Mouse (Mus musculus) heart, postnatal 0 days (tissue): ENCODE measurements around the gene Parp16. TPM values are rescaled to one million over a fixed set of nuclear protein-coding genes. Genes with fewer than 3 reads are reported as not detected.

Experiments
- ATAC-seq: fragments of 200-750 bp; cut with Nextera tagmentation; 2 replicates; pipeline ENCODE4 v1.8.0; 2017; ENCODE audit warnings: low read depth, moderate number of reproducible peaks, moderate library complexity; ENCODE audit not compliant: insufficient read depth
- DNase-seq: peaks from one replicate; pipeline ENCODE4 v3.0.0-alpha.2; 2016; ENCODE audit warnings: low spot score
- H3K27ac ChIP-seq: fragments of 300-500 bp; sonication (generic); 2 replicates; pipeline ENCODE4 v1.5.1; 2014; ENCODE audit warnings: low read depth, mild to moderate bottlenecking
- H3K27me3 ChIP-seq: fragments of 300-500 bp; sonication (generic); 2 replicates; pipeline ENCODE4 v1.6.1; 2014; ENCODE audit warnings: low read length, mixed read lengths; ENCODE audit not compliant: control insufficient read depth, insufficient read depth
- H3K36me3 ChIP-seq: fragments of 300-500 bp; sonication (generic); replicated peaks from 2 replicates; pipeline ENCODE4 v1.6.1; 2014; ENCODE audit warnings: low read length, mixed read lengths; ENCODE audit not compliant: control insufficient read depth, insufficient read depth
- H3K4me1 ChIP-seq: fragments of 300-500 bp; sonication (generic); 2 replicates; pipeline ENCODE4 v1.6.1; 2014; ENCODE audit warnings: antibody characterized with exemption; ENCODE audit not compliant: control insufficient read depth, insufficient read depth
- H3K4me2 ChIP-seq: fragments of 300-500 bp; sonication (generic); 2 replicates; pipeline ENCODE4 v1.6.1; 2014; ENCODE audit warnings: low read depth, mild to moderate bottlenecking, low read length, moderate library complexity
- H3K4me3 ChIP-seq: fragments of 300-500 bp; sonication (generic); 2 replicates; pipeline ENCODE4 v1.5.1; 2014; ENCODE audit warnings: low read depth, low read length
- H3K9ac ChIP-seq: fragments of 300-500 bp; sonication (generic); replicated peaks from 2 replicates; pipeline ENCODE4 v1.6.1; 2014; ENCODE audit warnings: low read depth, low read length, mixed read lengths
- H3K9me3 ChIP-seq: fragments of 300-500 bp; sonication (generic); replicated peaks from 2 replicates; pipeline ENCODE4 v1.6.1; 2016; ENCODE audit warnings: low read length; ENCODE audit not compliant: control insufficient read depth
- CTCF ChIP-seq: IDR thresholded peaks from 2 replicates; pipeline ENCODE4 v1.5.1; 2016; ENCODE audit warnings: antibody characterized with exemption, control low read depth, low read depth
- EP300 ChIP-seq: IDR thresholded peaks from 2 replicates; pipeline ENCODE4 v1.6.1; 2016; ENCODE audit warnings: antibody characterized with exemption, low read depth
- WGBS: fragments of 180-500 bp; shearing (Covaris S2); extraction: QIAGEN DNeasy Blood & Tissue Kit; methylation state at CpG from one replicate; pipeline ENCODE4 v1.1.7; 2014; 5-methylcytosine and 5-hydroxymethylcytosine counted together
- polyA plus RNA-seq: library from polyadenylated mRNA; unstranded; fragments of >200 nt; fragmentation: Nextera tagmentation; extraction: Ambion mirVana; gene quantifications from 2 replicates; pipeline ENCODE4 v1.2.1, GENCODE M21; 2015
- total RNA-seq: library from RNA; depleted of rRNA; stranded (reverse); fragments of >200 nt; gene quantifications from 2 replicates; pipeline ENCODE4 v1.2.3, GENCODE M21; 2014; ENCODE audit warnings: low replicate concordance

Gene Parp16
- total and polyA plus RNA-seq, 2 experiments from 2014 or later = 1.8 to 5.7 TPM

- no peak overlapping the region for H3K27ac ChIP-seq
- TF ChIP-seq EP300 = no peak
- no peak for TF ChIP-seq CTCF
- no peak overlapping the region for H3K4me3 ChIP-seq
- no peak overlapping the region for H3K4me2 ChIP-seq
- no peaks in the 10 kb centered on the region for H3K9me3 ChIP-seq
- no peaks in the 10 kb centered on the region for H3K36me3 ChIP-seq
- ATAC-seq (no peak), DNase-seq (no peak)
- H3K4me1 ChIP-seq = peaks cover 7% of the 10 kb centered on the region; the same call in 1 of the 2 replicates
- WGBS = 76% methylated on average over 9 of the region's 9 CpGs
- no peak overlapping the region for H3K9ac ChIP-seq
- peaks cover 13% of the 10 kb centered on the region for H3K27me3 ChIP-seq
Observed at GRCm38 (mm10) chr9:65154692-65155455, 40.3 kb upstream of the Parp16 start.

DNA sequence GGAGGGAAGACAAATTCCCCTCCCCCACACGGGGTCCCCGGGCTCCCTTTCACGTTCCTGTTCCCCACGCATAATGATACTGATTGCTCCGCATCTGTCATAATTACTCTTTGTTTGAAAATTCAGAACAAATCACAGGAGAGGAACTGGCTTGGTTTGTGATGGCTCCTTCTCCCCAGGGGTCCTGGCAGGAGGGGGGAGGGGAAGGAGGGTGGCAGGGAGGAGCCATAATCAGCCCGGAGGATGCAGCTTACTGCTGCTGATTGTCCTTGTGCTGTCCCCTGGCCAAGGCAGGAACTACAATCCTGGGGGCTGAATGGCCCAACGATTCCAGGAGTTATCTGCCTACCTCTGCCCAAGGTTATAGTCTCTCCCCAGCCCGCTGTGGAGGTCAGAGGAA is 38.5 kb upstream of the Parp16 start:
- Histone ChIP-seq H3K9ac (no peak overlapping the region), H3K9me3 (no peaks in the 10 kb centered on the region), H3K4me1 (peaks cover 7% of the 10 kb centered on the region; the same call in 1 of the 2 replicates), H3K27me3 (peaks cover 29% of the 10 kb centered on the region), H3K4me2 (no peak overlapping the region), H3K4me3 (no peak overlapping the region), H3K27ac (no peak overlapping the region), H3K36me3 (no peaks in the 10 kb centered on the region)
- TF ChIP-seq EP300 (no peak), CTCF (no peak)
- ATAC-seq = no peak
- no peak for DNase-seq
- WGBS = 9% methylated on average over 8 of the region's 8 CpGs

GRCm38 (mm10) chr9:65157631-65158030 is 37.5 kb upstream of the Parp16 start:
- no peak overlapping the region for H3K4me3 ChIP-seq
- ATAC-seq = peak; percentile 69
- WGBS = 19% methylated on average over 6 of the region's 6 CpGs
- H3K36me3 ChIP-seq = no peaks in the 10 kb centered on the region
- H3K27me3 ChIP-seq = peaks cover 40% of the 10 kb centered on the region
- peak; percentile 52 for DNase-seq
- H3K9me3 ChIP-seq = no peaks in the 10 kb centered on the region
- no peak for TF ChIP-seq CTCF
- no peak for TF ChIP-seq EP300
- no peak overlapping the region for H3K9ac ChIP-seq
- no peak overlapping the region for H3K4me2 ChIP-seq
- peaks cover 10% of the 10 kb centered on the region; the same call in 1 of the 2 replicates for H3K4me1 ChIP-seq
- no peak overlapping the region for H3K27ac ChIP-seq

DNA sequence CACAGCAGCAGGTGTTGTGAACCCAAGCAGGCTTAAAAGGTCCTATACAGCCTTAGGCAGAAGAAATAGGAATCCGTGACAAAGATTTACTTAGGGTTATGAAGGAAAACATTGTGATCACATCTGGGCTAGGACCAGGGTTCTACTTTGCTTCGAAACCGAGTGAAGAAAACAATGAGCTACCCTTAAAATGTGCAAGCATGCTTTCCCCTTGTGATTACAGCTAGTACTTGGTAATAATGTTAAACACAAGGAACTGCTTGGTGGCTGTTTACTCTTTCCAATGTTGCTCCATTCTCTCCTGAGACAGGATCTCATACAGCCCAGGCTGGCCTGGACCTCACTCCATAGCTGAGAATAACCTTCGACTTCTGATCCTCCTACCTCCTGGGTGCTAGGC is 34.0 kb upstream of the Parp16 start:
- TF ChIP-seq EP300 = no peak
- no peak for TF ChIP-seq CTCF
- no peaks in the 10 kb centered on the region for H3K36me3 ChIP-seq
- H3K4me1 ChIP-seq = peaks cover 16% of the 10 kb centered on the region; the same call in 1 of the 2 replicates
- H3K27me3 ChIP-seq = peaks cover 53% of the 10 kb centered on the region
- ATAC-seq (no peak), DNase-seq (no peak)
- no peak overlapping the region for H3K4me3 ChIP-seq
- no peak overlapping the region for H3K27ac ChIP-seq
- WGBS = 68% methylated on average over 4 of the region's 4 CpGs
- no peaks in the 10 kb centered on the region for H3K9me3 ChIP-seq
- no peak overlapping the region for H3K4me2 ChIP-seq
- no peak overlapping the region for H3K9ac ChIP-seq

- Histone ChIP-seq H3K36me3 (no peaks in the 10 kb centered on the region), H3K27me3 (peaks cover 53% of the 10 kb centered on the region), H3K9ac (no peak overlapping the region), H3K27ac (no peak overlapping the region), H3K9me3 (no peaks in the 10 kb centered on the region), H3K4me3 (no peak overlapping the region), H3K4me2 (no peak overlapping the region), H3K4me1 (peaks cover 10% of the 10 kb centered on the region; the same call in 1 of the 2 replicates)
- TF ChIP-seq CTCF (no peak), EP300 (no peak)
- no peak for DNase-seq
- 52% methylated on average over 8 of the region's 8 CpGs for WGBS
- no peak for ATAC-seq
Observed at GRCm38 (mm10) chr9:65161881-65162280, 33.3 kb upstream of the Parp16 start.
